Mouse (Mus musculus): ENCODE data around the gene Bnc1. TPM values are rescaled to one million over a fixed set of nuclear protein-coding genes. Genes with fewer than 3 reads are reported as not detected.

The Bnc1 gene
- polyA plus RNA-seq, 1 experiment from 2014 or later, result 0.76 TPM

GRCm38 (mm10) chr7:82018031-82018430 is 25.9 kb upstream of the Bnc1 start:
- Histone ChIP-seq H3K4me3 (ENCODE audit: low read depth, low read length) (no peak overlapping the region), H3K9me3 (ENCODE audit: control insufficient read depth) (no peaks in the 10 kb centered on the region), H3K27ac (ENCODE audit: low read depth, low read length) (no peak overlapping the region), H3K27me3 (replicated peaks; ENCODE audit: control insufficient read depth, insufficient read depth, low read length) (no peaks in the 10 kb centered on the region), H3K36me3 (ENCODE audit: control insufficient read depth, insufficient read depth) (no peaks in the 10 kb centered on the region), H3K9ac (ENCODE audit: low read depth, low read length) (no peak overlapping the region), H3K4me1 (replicated peaks; ENCODE audit: control insufficient read depth, insufficient read depth, low read length) (no peaks in the 10 kb centered on the region), H3K4me2 (replicated peaks; ENCODE audit: low read depth) (no peak overlapping the region)
- ATAC-seq, result 0 out of 2 replicates have a peak, but pooled peaks have one; percentile 19
- TF ChIP-seq CTCF (IDR thresholded peaks at IDR 0.05; ENCODE audit: low read depth), result no peak
- WGBS, result 67% methylated on average over 2 of the region's 2 CpGs

- 13% methylated on average over 25 of the region's 25 CpGs for WGBS
- Histone ChIP-seq H3K27ac (ENCODE audit: low read depth, low read length) (peak overlapping the region; percentile 60), H3K4me2 (replicated peaks; ENCODE audit: low read depth) (peak overlapping the region; percentile 61), H3K9ac (ENCODE audit: low read depth, low read length) (no peak overlapping the region; the same call in 1 of the 2 replicates), H3K9me3 (ENCODE audit: control insufficient read depth) (no peaks in the 10 kb centered on the region), H3K27me3 (replicated peaks; ENCODE audit: control insufficient read depth, insufficient read depth, low read length) (no peaks in the 10 kb centered on the region), H3K4me1 (replicated peaks; ENCODE audit: control insufficient read depth, insufficient read depth, low read length) (no peaks in the 10 kb centered on the region), H3K36me3 (ENCODE audit: control insufficient read depth, insufficient read depth) (no peaks in the 10 kb centered on the region), H3K4me3 (ENCODE audit: low read depth, low read length) (peak overlapping the region; percentile 30)
- no peak for TF ChIP-seq CTCF (IDR thresholded peaks at IDR 0.05; ENCODE audit: low read depth)
- ATAC-seq, result peak; percentile 89
These were observed 24.9 kb upstream of the Bnc1 start for GRCm38 (mm10) chr7:82016751-82017710.

GRCm38 (mm10) chr7:82012472-82012871 is 20.4 kb upstream of the Bnc1 start:
- 20% methylated on average over 13 of the region's 13 CpGs for WGBS
- H3K27ac ChIP-seq (ENCODE audit: low read depth, low read length), result no peak overlapping the region
- H3K4me2 ChIP-seq (replicated peaks; ENCODE audit: low read depth), result no peak overlapping the region
- TF ChIP-seq CTCF (IDR thresholded peaks at IDR 0.05; ENCODE audit: low read depth), result no peak
- no peak overlapping the region for H3K4me3 ChIP-seq (ENCODE audit: low read depth, low read length)
- H3K4me1 ChIP-seq (replicated peaks; ENCODE audit: control insufficient read depth, insufficient read depth, low read length), result no peaks in the 10 kb centered on the region
- no peaks in the 10 kb centered on the region for H3K27me3 ChIP-seq (replicated peaks; ENCODE audit: control insufficient read depth, insufficient read depth, low read length)
- no peaks in the 10 kb centered on the region for H3K36me3 ChIP-seq (ENCODE audit: control insufficient read depth, insufficient read depth)
- H3K9me3 ChIP-seq (ENCODE audit: control insufficient read depth), result no peaks in the 10 kb centered on the region
- no peak for ATAC-seq
- H3K9ac ChIP-seq (ENCODE audit: low read depth, low read length), result no peak overlapping the region

- Histone ChIP-seq H3K9me3 (ENCODE audit: control insufficient read depth) (no peaks in the 10 kb centered on the region), H3K27ac (ENCODE audit: low read depth, low read length) (no peak overlapping the region), H3K4me3 (ENCODE audit: low read depth, low read length) (no peak overlapping the region), H3K4me2 (replicated peaks; ENCODE audit: low read depth) (peak overlapping the region; percentile 43), H3K27me3 (replicated peaks; ENCODE audit: control insufficient read depth, insufficient read depth, low read length) (no peaks in the 10 kb centered on the region), H3K36me3 (ENCODE audit: control insufficient read depth, insufficient read depth) (no peaks in the 10 kb centered on the region), H3K4me1 (replicated peaks; ENCODE audit: control insufficient read depth, insufficient read depth, low read length) (no peaks in the 10 kb centered on the region), H3K9ac (ENCODE audit: low read depth, low read length) (no peak overlapping the region)
- no peak for TF ChIP-seq CTCF (IDR thresholded peaks at IDR 0.05; ENCODE audit: low read depth)
- ATAC-seq, result peak; percentile 81
- WGBS, result 26% methylated on average over 19 of the region's 19 CpGs
These were observed 19.7 kb upstream of the Bnc1 start for GRCm38 (mm10) chr7:82011534-82012401.

- Histone ChIP-seq H3K27me3 (replicated peaks; ENCODE audit: control insufficient read depth, insufficient read depth, low read length) (no peaks in the 10 kb centered on the region), H3K27ac (ENCODE audit: low read depth, low read length) (no peak overlapping the region), H3K36me3 (ENCODE audit: control insufficient read depth, insufficient read depth) (no peaks in the 10 kb centered on the region), H3K4me3 (ENCODE audit: low read depth, low read length) (no peak overlapping the region), H3K4me2 (replicated peaks; ENCODE audit: low read depth) (no peak overlapping the region), H3K9ac (ENCODE audit: low read depth, low read length) (no peak overlapping the region), H3K4me1 (replicated peaks; ENCODE audit: control insufficient read depth, insufficient read depth, low read length) (no peaks in the 10 kb centered on the region), H3K9me3 (ENCODE audit: control insufficient read depth) (no peaks in the 10 kb centered on the region)
- no peak for ATAC-seq
- no peak for TF ChIP-seq CTCF (IDR thresholded peaks at IDR 0.05; ENCODE audit: low read depth)
- WGBS, result 49% methylated on average over 2 of the region's 2 CpGs
These were observed 15.1 kb upstream of the Bnc1 start for GRCm38 (mm10) chr7:82007151-82007550.

- Histone ChIP-seq H3K4me3 (ENCODE audit: low read depth, low read length) (no peak overlapping the region), H3K27ac (ENCODE audit: low read depth, low read length) (no peak overlapping the region), H3K9ac (ENCODE audit: low read depth, low read length) (no peak overlapping the region), H3K4me2 (replicated peaks; ENCODE audit: low read depth) (no peak overlapping the region), H3K9me3 (ENCODE audit: control insufficient read depth) (no peaks in the 10 kb centered on the region), H3K4me1 (replicated peaks; ENCODE audit: control insufficient read depth, insufficient read depth, low read length) (no peaks in the 10 kb centered on the region), H3K36me3 (ENCODE audit: control insufficient read depth, insufficient read depth) (no peaks in the 10 kb centered on the region), H3K27me3 (replicated peaks; ENCODE audit: control insufficient read depth, insufficient read depth, low read length) (0 out of 2 replicates have a peak, but pooled peaks cover 8% of the 10 kb centered on the region)
- WGBS, result 78% methylated on average over 2 of the region's 2 CpGs
- ATAC-seq, result no peak
- no peak for TF ChIP-seq CTCF (IDR thresholded peaks at IDR 0.05; ENCODE audit: low read depth)
These were observed 12.1 kb upstream of the Bnc1 start for GRCm38 (mm10) chr7:82004228-82004627.
